Mouse (Mus musculus) cortical plate, adult 2 months (tissue): ENCODE data around the gene Scaf1.

Source experiments
- CTCF ChIP-seq: fragments of 200-500 bp; IDR thresholded peaks from 2 replicates; pipeline ENCODE4 v1.5.1; 2011; ENCODE audit warnings: mild to moderate bottlenecking, control low read depth, low read length; ENCODE audit not compliant: insufficient read depth; ENCODE audit errors: extremely low read depth
- POLR2A ChIP-seq: fragments of 200-500 bp; IDR thresholded peaks from 2 replicates; pipeline ENCODE4 v1.6.1; 2011; ENCODE audit warnings: mild to moderate bottlenecking, low read length, control low read depth; ENCODE audit not compliant: insufficient read depth; ENCODE audit errors: extremely low read depth

DNA sequence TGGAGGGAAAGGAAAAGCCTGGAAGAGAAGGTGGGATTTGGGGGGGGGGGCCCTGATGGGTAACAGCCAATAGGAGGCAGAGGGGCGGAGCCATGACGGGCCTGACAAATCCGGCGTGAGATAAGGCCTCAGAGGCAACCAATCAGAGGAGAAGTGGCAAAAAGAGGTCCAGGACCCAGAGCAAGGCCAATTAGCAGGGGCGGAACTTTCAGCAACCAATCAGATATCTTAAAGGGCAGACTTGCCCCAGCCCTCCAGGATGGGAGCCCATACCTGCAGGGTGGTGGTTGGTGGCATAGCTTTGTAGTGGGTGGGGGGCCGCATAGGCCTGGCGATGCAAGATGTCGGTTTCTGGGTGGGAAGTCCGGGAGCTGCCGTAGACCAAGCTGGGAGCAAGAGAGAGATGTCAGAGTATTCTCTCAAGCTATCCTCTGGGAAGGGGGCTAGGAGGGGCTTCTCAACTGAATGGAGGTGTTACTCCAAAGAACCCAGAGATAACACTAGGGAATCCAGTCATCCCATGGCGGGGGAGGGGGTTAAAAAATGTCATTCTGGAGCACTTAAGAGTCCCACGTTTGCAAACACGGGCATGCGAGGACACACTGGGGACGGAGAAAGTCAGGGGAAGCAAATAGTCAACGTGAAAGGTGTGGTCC is 34.9 kb upstream of the Scaf1 start:
- TF ChIP-seq CTCF (no peak), POLR2A (no peak)
